Mouse (Mus musculus) mesoderm, embryonic 11.5 days (tissue): Measurements from ENCODE around the gene Snx10.
A peak's percentile ranks its signal among the peaks of the same experiment; 100 is the strongest.

Experiments used
- DNase-seq: peaks from one replicate; pipeline ENCODE4 v3.0.0-alpha.2; 2012; ENCODE audit warnings: low read depth, low spot score

The Snx10 gene

DNA sequence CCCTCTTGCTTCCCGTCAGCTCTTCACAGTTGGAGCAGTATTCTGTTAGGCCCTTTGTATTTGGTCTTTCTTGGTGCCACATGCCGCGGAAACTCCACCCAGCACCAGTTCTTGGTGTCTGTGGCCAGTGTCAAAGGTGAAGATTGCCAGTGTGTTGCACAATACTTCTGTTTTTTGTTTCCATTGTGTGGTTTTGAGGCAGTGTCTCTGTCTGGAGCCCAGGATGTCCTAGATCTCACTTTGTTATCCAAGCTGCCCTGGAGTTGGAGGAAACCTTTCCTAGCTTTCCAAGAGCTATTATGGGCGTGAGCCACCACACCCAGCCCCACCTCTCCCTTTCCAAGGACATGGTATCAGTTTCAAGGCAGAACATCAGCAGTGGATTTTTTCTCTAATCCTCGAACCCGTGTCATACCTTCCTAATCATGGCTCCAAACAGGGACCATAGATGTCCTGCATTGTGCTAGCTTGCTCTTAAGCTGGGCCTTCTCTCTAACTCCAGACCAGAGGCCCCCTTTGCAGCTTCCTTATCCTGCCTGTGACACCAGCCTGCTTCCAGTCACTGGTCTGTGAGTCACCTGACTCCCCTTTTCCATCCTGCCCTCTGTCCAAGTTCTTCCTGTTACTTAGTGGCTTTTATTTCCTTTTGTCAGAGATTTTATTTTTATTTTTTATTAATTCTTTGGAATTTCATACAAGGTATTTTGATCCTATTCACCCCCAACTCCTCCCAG is 9.9 kb downstream of the Snx10 start:
- no peak for DNase-seq

DNA sequence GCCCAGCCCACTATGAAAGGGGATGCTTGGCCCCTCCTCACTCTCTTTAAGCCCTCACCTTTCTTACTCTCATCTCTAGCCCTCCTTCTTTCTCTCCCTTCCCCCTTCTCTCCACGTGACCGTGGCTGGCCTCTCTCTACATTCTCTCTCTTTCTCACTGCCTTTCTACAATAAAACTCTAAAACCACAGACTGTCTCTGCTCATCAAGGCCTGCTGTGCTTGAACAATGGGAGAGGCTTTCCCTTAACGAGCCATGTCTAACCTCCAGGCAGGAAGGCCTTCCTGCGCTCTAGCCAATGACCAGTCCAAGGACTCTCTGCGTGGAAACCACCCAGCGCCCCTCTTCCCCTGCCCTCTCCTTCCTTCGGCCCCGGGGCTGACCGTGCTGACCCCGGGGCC is 11.9 kb downstream of the Snx10 start:
- DNase-seq, result no peak

DNA sequence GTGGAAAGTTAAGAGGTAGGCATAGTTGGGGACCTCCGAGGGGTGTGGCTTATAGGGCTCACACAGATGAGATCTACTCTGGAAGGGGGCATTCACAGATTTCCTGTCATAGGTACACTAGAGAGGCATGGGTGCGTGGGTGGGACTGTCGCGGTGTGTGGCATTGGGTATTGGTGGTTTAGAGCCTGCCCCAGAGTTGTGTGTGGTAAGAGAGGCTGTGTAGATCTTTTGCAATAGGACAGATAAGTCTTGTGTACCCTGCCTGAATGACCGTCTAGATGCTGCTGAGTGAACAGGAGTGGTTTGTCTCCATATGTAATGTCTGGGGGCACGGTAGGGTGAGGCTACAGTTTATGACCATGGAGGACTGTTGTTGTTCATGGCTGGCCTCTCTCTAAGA is 16.8 kb downstream of the Snx10 start:
- DNase-seq, result no peak

DNA sequence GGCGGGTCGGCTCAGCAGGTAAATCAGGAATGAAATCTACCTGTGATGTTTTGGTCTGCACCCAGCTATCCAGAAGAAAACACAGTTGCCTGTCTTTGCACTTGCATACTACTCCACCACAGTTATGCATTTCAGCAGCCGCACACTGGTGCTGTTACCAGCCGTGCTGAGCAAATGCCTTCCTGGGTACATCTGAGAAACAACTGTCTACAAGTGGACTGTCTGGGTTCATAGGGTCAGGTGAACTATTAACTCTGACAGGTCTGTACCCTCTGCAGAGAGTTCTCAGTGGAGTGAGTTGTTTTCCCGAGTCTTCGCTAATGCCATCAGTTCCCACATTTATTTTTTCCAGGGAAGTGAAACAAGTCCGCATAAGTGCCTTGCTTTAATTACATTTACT is 17.7 kb downstream of the Snx10 start:
- DNase-seq, result no peak

DNA sequence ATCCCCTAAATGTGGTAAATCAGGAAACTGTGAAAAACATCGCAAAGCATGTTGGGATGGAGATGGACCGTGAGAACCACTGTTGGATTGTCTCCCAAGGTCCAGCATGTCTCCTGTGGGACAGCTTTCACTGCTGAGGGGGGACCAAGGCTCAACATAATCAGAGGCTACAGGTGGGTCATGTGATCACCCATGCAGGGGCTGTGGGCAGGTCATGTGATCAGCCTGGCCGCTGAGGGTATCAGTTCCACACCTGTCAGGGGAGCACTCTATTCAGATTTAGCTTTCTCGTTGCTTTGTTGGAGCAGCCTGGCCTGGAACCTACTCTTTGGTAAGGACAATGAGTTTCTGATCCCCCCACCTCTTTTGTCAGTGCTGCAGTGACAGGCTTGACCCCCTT is 18.4 kb downstream of the Snx10 start:
- no peak for DNase-seq

DNA sequence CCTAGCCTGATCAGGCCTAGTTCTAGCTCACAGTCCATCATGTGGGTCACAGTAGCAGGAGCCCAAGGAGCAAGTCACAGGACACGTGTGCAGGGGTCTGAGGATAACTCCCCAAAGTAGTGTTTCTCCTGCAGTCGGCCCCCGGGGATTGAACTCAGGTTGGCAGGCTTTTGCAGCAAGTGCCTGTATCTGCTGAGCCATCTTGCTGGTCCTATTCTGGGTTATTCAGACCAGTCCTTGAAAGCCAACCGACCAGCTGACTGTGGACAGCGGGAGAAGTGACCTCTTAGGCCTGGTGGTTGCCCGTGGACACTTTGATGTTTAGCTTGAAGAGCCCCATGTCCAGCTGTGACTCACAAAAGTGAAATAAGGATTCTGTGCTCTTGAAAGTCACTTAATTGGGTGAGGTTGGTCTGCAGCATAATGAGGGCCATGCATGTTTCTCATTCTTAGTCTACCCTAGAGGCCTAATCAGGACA is 20.0 kb downstream of the Snx10 start:
- DNase-seq, result no peak

DNA sequence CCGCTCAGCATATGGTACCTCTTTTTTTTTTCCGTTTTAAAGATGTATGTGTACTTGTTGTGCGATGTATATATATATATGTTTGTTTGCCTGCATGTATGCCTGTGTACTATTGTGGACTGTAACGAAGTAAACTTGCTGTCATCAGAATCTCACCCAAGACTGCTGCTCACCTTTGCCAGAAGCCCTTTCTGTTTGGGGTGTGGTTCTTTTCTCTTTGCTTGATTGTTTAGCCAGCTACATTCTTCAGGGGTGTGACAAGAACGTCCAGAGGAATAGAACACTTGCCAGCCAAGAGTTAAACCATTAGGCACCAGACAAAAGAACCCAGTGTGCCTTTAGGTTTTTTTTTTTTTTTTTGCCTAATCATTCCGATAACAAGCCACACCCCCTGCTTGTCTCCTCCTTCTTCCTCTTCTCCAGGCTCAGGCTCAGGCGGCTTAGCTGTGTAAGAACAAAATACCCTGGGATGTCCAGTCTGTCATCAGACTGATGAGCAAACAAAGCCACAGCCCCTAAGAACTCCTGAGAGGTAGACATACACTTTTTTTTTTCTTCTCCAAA is 20.5 kb downstream of the Snx10 start:
- DNase-seq, result no peak

DNA sequence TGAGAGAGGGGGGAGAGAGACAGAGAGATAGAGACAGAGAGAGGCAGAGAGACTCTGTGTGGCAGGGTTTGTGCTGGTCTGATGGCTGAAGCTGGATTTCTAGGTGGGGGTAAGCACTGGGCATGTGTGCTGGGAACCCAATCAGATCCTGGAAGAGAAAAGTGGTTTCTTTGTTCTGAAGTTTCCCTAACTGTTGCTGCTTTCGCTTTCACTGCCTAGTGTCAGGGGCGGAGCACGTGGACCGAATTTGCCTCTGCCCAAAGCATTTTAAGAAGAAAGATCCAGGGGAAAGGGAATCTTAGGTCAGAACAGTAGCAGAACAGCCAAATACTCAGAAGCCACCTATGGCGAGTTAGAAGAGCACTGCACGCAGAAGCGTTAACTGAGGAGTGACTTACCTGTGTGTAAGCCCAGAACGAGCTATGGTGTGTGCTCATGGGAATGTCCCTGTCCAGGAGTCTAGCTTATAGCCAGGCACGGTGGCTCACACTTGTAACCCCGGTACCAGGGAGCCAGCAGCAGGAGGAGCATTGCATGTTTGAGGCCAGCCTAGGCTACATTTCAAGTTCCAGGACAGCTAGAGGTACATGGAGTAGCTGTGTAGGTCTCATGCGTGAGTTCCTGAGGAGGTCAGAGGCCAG is 21.6 kb downstream of the Snx10 start:
- no peak for DNase-seq

DNA sequence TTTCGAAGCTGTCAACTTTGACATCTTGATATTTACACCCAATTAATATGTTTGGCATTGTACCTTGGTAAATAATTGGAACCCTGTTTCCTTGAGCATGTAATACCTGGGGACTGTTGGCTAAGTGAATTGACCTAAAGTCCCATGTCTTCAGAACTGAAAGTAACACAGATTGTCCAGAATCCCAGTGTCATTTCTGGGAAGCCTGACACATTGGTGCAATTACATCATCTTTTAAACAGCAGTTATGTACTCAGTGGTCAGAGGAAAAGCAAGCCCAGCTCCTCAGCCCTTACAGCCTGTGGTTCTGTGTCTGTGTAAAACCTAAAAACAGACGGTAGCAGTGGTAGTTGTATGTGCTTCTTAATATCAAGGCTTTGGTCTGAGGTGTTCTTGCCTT is 22.4 kb downstream of the Snx10 start:
- DNase-seq, result no peak

DNA sequence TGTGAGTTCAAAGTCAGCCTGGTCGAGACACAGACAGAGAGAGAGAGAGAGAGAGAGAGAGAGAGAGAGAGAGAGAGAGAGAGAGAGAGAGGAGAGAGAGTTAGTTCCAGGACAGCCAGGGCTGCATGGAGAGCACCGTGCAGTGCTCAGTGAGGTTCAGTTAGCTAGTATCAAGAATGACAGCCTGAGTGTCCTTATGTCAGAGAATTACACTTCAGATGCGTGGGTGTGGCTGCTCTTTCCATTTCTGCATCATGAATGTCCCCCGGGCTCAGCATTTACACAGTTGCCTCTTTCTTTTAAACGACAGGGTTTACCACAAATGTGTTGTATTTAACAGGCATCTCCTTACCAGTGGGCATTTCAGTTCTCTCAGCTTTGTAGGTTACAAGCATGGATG is 25.1 kb downstream of the Snx10 start:
- no peak for DNase-seq

DNA sequence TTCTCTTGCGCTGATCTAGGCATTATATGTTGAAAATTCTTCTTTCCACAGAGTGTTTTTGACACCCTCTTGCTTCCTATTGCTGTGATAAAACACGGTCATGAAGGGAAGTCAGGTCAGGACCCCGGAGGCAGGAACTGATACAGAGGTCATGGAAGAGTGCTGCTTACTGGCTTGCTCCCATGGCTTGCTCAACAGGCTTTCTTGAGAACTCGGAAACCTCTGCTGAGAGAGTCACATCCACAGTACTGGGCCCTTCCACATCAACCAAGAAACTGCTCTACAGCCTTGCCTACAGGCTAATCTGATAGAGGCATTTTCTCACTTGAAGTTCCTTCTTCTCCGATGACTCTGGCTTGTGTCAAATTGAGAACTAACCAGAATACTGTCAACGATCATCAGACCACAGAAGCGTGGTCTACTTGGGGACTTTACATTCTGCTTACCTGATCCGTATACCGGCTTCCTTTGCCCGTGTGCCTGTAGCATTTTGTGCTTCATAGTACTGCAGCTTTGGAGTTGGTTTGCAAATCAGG is 27.6 kb downstream of the Snx10 start:
- no peak for DNase-seq

DNA sequence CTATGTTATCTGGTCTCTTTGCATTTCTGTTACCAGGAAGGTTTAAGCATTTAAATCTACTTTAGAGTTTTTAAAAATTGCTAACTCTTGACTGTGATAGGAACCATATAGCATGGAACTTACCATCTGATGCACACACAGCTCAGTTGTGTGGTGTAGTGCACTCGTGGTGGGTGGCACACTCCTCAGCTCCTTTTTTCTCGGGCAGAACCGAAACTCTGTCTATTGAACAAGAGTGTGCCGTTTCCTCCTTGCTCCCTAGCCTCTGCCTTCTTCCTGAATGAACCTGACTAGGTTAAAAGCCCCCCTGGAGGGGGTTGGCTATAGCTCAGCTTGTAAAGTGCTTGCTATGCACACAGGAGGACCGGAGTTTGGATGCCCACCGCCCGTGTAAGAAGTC is 32.9 kb downstream of the Snx10 start:
- no peak for DNase-seq

DNA sequence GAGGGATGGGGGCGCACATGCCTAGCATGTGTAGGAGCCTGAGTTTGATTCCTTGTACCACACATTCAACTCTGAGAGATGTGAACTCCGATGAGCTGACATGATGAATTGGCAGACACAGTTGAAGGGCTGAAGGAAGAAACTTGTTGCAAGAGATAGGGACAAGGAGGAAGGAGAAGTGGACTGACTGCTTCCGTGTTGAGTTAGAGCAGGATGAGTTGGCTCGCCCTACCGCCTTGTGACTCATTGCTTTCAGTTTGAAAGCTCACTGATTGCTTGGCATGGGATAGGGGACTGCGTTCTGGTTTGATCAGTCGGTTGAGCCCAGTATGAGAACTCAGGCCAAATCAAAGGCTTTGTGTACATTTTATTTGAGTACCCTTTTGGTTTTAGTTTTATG is 34.6 kb downstream of the Snx10 start:
- DNase-seq, result no peak

DNA sequence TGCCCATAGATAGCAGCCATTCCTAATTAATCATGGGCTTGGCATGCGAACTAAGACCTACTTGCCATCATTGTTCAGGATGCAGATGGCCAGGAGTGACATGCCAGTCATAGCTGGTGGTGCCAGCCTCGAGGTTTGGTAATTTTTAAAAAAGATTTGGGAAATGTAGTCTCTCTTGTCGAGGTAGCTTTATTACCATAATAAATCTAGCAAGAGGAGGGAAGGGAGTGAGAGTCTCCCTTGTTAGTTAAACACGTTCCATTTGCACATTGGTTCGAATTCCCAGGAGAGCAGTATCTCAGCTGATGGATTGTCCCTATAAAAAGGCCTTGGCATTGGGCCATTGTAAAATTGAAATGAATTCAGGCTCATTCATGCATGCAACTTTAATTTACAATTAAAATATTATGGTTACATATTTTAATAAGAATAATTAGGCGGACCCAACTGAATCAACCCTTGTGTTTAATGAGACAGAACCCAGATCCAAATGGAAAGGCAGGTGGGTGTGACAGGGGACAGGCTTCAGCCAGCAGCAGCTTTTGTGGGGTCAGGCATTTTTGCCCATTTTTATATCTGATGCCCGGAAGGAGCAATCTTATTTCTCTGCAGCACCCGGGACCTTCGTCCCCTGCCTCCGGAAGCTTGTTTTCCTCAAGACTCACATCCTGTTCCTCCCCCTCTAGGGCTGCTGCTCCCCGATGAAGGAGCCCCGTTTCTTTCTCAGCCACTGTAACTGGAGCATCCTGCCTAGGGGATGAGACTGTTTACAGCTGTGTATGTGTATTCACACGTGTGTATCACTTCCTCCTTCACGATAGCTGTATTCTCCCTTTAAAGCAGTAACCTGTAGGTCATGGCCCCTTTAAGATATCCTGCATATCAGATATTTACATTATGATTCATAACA is 43.3 kb downstream of the Snx10 start:
- DNase-seq, result peak; percentile 61

DNA sequence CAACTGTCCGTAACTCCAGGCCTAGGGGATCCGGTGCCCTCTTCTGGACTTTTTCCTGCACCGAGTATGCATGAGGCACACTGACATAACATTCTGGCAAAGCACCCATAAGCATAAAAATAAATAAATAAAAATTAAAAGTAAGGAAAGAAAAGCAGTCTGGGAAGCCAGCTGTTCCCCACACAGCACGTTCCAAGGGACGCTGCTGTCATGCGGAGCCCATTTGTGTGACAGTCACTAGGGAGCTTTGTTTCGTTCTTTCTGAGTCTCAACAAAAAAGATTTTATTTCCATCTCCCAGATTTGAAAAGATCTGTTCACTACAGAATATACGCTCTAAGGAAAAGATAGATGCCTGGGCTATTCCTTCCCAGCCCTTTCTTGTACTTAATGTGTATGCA is 45.4 kb downstream of the Snx10 start:
- DNase-seq, result no peak

DNA sequence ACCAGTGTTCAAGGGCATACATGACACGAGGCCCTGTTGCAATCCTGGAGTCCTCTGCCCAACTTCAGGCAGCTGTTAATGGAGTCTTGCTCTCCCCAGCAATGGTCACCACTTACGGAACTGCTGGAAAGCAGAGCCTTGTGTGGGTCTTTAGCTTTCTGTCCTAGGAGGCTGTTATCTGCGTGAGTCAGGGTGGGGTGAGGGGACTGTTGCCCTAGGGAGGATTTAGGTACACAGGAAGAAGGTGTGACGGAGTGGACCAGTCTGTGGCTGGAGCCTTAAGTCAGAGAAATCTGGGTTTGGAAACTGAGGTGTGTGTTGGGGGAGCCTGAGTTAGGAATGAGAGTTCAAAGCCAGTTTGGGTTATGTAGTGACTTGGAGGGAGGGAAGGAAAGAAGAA is 49.4 kb downstream of the Snx10 start:
- no peak for DNase-seq

DNA sequence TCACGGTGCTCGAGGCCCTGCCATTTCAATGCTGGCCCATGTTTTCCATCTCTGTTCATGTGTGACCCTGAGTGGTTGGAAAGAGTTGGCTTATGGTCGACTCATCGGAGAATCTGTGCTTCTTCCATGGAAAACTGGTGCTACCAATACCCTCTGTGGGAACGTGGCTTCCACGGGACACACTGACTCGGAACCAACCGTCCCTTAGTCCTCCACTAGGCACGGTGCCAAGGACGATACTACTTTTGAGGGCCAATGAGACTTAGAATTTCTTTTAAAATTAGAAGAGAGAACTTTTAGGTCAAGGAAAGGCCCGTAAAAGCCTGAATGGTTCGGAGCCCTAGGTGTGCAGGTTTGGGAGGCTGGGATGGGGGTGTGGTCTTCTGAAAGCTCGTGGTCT is 50.4 kb downstream of the Snx10 start:
- DNase-seq, result no peak

DNA sequence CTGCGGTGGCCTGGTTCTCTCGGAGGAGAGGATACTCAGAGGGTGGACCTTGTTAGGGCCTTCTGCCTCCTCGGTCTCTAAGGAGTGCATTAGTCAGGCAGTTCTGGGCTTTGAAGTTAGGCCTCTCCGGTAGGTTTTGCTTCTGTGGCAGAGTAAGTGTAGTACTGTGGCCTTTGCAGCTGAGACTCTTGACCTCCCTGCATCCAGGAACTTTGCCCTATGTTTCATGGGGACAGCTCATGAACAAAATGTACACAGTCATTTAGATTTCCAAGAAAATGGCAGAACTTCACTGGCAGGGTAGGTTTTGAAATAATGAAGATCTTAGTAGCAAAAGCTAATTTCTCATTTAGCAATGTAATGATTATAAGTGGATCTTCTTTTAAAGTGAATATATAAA is 54.7 kb downstream of the Snx10 start:
- no peak for DNase-seq

DNA sequence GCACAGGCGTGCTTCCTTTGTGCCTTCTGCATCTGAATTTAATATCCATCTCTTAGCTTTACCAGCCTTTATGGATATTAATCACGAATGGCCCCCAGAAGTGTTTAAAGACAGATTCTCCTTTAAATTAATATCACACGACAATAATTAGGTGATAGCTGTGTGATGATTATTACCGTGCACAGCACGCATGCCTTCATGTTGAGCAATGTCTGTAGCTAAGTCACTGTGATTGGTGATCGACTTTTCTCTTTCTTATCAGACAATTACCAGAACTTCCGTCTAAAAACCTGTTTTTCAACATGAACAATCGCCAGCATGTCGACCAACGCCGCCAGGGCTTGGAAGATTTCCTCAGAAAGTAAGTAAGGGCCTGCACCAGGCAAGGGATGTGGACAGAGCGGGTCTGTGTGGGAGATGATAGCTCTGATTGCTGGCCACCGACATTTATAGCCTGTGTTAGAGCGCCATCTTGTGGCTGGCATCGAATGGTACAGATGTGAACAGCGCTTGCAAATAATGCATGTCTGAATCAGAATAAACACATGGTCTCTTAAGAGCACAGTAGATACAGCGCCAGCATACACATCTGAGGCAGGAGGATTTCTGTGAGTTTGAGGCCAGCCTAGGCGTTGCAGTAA is 56.5 kb downstream of the Snx10 start:
- peak; percentile 93 for DNase-seq

DNA sequence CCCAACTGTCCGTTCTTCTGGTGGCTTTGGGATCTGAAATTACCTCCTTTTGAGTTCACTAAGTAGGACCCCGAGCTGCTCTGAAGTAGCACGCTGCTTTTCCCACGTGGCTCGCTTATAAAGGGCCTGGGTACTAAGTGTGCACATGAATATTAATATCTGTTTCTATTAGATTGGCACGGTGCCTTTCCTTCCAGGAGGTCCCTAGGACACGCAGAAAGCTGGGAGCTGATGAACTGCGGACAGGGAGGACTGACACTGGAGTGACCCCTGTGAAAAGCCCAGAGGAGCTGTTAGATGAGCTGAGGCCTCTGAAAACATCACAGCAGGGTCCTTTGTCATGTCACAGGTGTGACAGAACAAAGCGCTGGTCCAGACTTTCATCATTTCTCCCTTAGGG is 57.7 kb downstream of the Snx10 start:
- DNase-seq, result no peak

DNA sequence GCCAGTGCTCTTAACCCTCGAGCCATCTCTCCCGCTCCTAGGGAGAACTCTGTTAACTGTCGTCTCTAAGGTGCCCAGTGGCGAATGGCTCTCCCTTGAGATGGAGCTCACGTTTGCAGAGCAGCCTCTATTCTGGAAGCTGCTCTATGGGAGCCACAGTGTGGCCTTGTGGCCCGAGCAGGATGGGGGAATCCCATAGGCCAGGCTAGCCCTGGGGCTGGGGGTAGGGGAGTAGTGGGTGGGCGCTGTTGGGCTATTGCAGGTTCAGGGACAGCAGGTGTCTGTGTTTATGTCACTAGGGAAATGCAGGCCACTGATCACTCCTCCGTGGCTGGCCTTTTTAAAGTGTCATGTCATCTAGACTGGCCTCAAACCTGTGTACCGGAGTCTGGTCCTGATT is 58.4 kb downstream of the Snx10 start:
- no peak for DNase-seq
